Mouse (Mus musculus): ENCODE data around the gene Gmps. TPM values are rescaled to one million over a fixed set of nuclear protein-coding genes. Genes with fewer than 3 reads are reported as not detected.

Gmps gene
- polyA plus RNA-seq, 1 experiment: 20.5 TPM

DNA sequence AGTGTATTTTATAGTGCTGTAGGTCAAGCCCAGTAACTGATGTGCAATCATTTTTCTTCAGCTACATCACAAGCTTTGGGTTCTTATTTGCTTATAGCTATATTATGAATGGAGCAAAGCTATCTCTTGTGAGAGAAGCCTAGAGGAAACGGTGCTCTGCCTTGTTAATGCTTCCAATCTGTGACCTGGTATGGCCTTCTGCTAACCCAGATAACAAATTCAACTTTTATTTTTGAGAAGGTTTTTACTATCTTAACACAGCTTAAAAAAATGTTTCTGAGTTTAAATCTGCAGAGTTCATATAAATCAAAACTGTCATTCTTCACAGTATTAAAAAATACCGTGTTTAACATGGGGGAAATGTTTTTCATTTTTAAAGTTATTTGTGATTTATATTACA is 46.0 kb downstream of the Gmps start:
- no peak overlapping the region for H3K27ac ChIP-seq (ENCODE audit: insufficient read depth, low read length)
- no peaks in the 10 kb centered on the region for H3K4me1 ChIP-seq (ENCODE audit: control insufficient read depth, insufficient read depth, low read length)
- 90% methylated on average over 2 of the region's 2 CpGs for WGBS
- H3K4me3 ChIP-seq (replicated peaks; ENCODE audit: insufficient read depth, low read depth, low read length): no peak overlapping the region
- TF ChIP-seq CTCF (IDR thresholded peaks at IDR 0.05; ENCODE audit: borderline replicate concordance, insufficient read depth, low read depth, low read length) (no peak), POLR2A (IDR thresholded peaks at IDR 0.05; ENCODE audit: borderline replicate concordance, insufficient read depth, low read length) (no peak)
- no peaks in the 10 kb centered on the region for H3K27me3 ChIP-seq (ENCODE audit: control insufficient read depth, insufficient read depth, low read length)
- DNase-seq: no peak

- TF ChIP-seq POLR2A (IDR thresholded peaks at IDR 0.05; ENCODE audit: borderline replicate concordance, insufficient read depth, low read length) (no peak), CTCF (IDR thresholded peaks at IDR 0.05; ENCODE audit: borderline replicate concordance, insufficient read depth, low read depth, low read length) (no peak)
- WGBS: over 99% methylated on average over 4 of the region's 4 CpGs
- no peak for DNase-seq
- Histone ChIP-seq H3K27ac (ENCODE audit: insufficient read depth, low read length) (no peak overlapping the region), H3K4me1 (ENCODE audit: control insufficient read depth, insufficient read depth, low read length) (no peaks in the 10 kb centered on the region), H3K4me3 (replicated peaks; ENCODE audit: insufficient read depth, low read depth, low read length) (no peak overlapping the region), H3K27me3 (ENCODE audit: control insufficient read depth, insufficient read depth, low read length) (no peaks in the 10 kb centered on the region)
Measured at GRCm38 (mm10) chr3:64029846-64030245, 53.9 kb downstream of the Gmps start.

- TF ChIP-seq POLR2A (IDR thresholded peaks at IDR 0.05; ENCODE audit: borderline replicate concordance, insufficient read depth, low read length) (no peak), CTCF (IDR thresholded peaks at IDR 0.05; ENCODE audit: borderline replicate concordance, insufficient read depth, low read depth, low read length) (no peak)
- no peak overlapping the region for H3K4me3 ChIP-seq (replicated peaks; ENCODE audit: insufficient read depth, low read depth, low read length)
- no peaks in the 10 kb centered on the region for H3K4me1 ChIP-seq (ENCODE audit: control insufficient read depth, insufficient read depth, low read length)
- H3K27ac ChIP-seq (ENCODE audit: insufficient read depth, low read length): no peak overlapping the region
- no peak for DNase-seq
- H3K27me3 ChIP-seq (ENCODE audit: control insufficient read depth, insufficient read depth, low read length): no peaks in the 10 kb centered on the region
- 60% methylated on average over 7 of the region's 7 CpGs for WGBS
Measured at GRCm38 (mm10) chr3:64038136-64038841, 62.4 kb downstream of the Gmps start.

GRCm38 (mm10) chr3:64039818-64040784 is 64.2 kb downstream of the Gmps start:
- DNase-seq: peak; percentile 79 to 88
- peak overlapping the region; percentile 2 for H3K4me3 ChIP-seq (replicated peaks; ENCODE audit: insufficient read depth, low read depth, low read length)
- H3K27me3 ChIP-seq (ENCODE audit: control insufficient read depth, insufficient read depth, low read length): no peaks in the 10 kb centered on the region
- TF ChIP-seq POLR2A (IDR thresholded peaks at IDR 0.05; ENCODE audit: borderline replicate concordance, insufficient read depth, low read length) (no peak), CTCF (IDR thresholded peaks at IDR 0.05; ENCODE audit: borderline replicate concordance, insufficient read depth, low read depth, low read length) (peak; percentile 75)
- WGBS: 10% methylated on average over 25 of the region's 25 CpGs
- H3K4me1 ChIP-seq (ENCODE audit: control insufficient read depth, insufficient read depth, low read length): no peaks in the 10 kb centered on the region
- H3K27ac ChIP-seq (ENCODE audit: insufficient read depth, low read length): no peak overlapping the region

Other genes with a start within 250 kb of the Gmps start
- 13.1 and 14.3 TPM in 2 replicates for gene Plch1, start 76.6 kb upstream of the Gmps start, polyA plus RNA-seq (2012; rRNA removed)
- gene E130311K13Rik, start 46.6 kb upstream of the Gmps start, polyA plus RNA-seq (2012; rRNA removed): 4.6 and 4.7 TPM in 2 replicates
- 21.2 and 23.0 TPM in 2 replicates for gene Slc33a1, start 11.3 kb upstream of the Gmps start, polyA plus RNA-seq (2012; rRNA removed)
- 0.51 and 0.54 TPM in 2 replicates for gene Vmn2r1, start 105.4 kb downstream of the Gmps start, polyA plus RNA-seq (2012; rRNA removed)
- gene Vmn2r2, start 165.8 kb downstream of the Gmps start, polyA plus RNA-seq (2012; rRNA removed): 0.85 and 1.2 TPM in 2 replicates

All from cerebellum, adult 2 months (tissue).